Mouse (Mus musculus): ENCODE results near the gene Stox2. TPM values are rescaled to one million over a fixed set of nuclear protein-coding genes. Genes with fewer than 3 reads are reported as not detected.
"Not testable (repeated sequence)": the region's sequence is repeated elsewhere in the genome, so short reads cannot be mapped to it uniquely, and the experiment has no call there.

Stox2 gene
- total RNA-seq (2015; ENCODE audit: low replicate concordance) (not detected in 2 replicates), total RNA-seq (2017; ENCODE audit: low replicate concordance) (not detected in 2 replicates)

- ATAC-seq (replicated peaks; ENCODE audit: low FRiP score, poor library complexity, severe bottlenecking), result no peak
These were observed at the start of gene Stox2 for GRCm38 (mm10) chr8:47446312-47447046. Gene Stox2, minus strand, starts transcription at chr8:47446362.

GRCm38 (mm10) chr8:47495428-47495827 is 49.3 kb upstream of the Stox2 start:
- ATAC-seq (replicated peaks; ENCODE audit: low FRiP score, poor library complexity, severe bottlenecking), result no peak

GRCm38 (mm10) chr8:47494602-47495153 is 48.5 kb upstream of the Stox2 start:
- no peak for ATAC-seq (replicated peaks; ENCODE audit: low FRiP score, poor library complexity, severe bottlenecking)

GRCm38 (mm10) chr8:47493106-47493505 is 46.9 kb upstream of the Stox2 start:
- no peak for ATAC-seq (replicated peaks; ENCODE audit: low FRiP score, poor library complexity, severe bottlenecking)

GRCm38 (mm10) chr8:47487231-47487630 is 41.1 kb upstream of the Stox2 start:
- no peak for ATAC-seq (replicated peaks; ENCODE audit: low FRiP score, poor library complexity, severe bottlenecking)

GRCm38 (mm10) chr8:47482354-47483071 is 36.4 kb upstream of the Stox2 start:
- no peak for ATAC-seq (replicated peaks; ENCODE audit: low FRiP score, poor library complexity, severe bottlenecking)

- no peak for ATAC-seq (replicated peaks; ENCODE audit: low FRiP score, poor library complexity, severe bottlenecking)
These were observed 33.9 kb upstream of the Stox2 start for GRCm38 (mm10) chr8:47480039-47480438.

- no peak for ATAC-seq (replicated peaks; ENCODE audit: low FRiP score, poor library complexity, severe bottlenecking)
These were observed 15.5 kb upstream of the Stox2 start for GRCm38 (mm10) chr8:47461650-47462049.

- ATAC-seq (replicated peaks; ENCODE audit: low FRiP score, poor library complexity, severe bottlenecking), result no peak
These were observed 13.1 kb upstream of the Stox2 start for GRCm38 (mm10) chr8:47459216-47459749.

GRCm38 (mm10) chr8:47458591-47458990 is 12.4 kb upstream of the Stox2 start:
- ATAC-seq (replicated peaks; ENCODE audit: low FRiP score, poor library complexity, severe bottlenecking), result no peak

GRCm38 (mm10) chr8:47449211-47449610 is 3.0 kb upstream of the Stox2 start:
- not testable (repeated sequence) for ATAC-seq (replicated peaks; ENCODE audit: low FRiP score, poor library complexity, severe bottlenecking)

GRCm38 (mm10) chr8:47439271-47439670 is 6.9 kb downstream of the Stox2 start:
- no peak for ATAC-seq (replicated peaks; ENCODE audit: low FRiP score, poor library complexity, severe bottlenecking)

GRCm38 (mm10) chr8:47437976-47438375 is 8.2 kb downstream of the Stox2 start:
- ATAC-seq (replicated peaks; ENCODE audit: low FRiP score, poor library complexity, severe bottlenecking), result no peak

GRCm38 (mm10) chr8:47435861-47436260 is 10.3 kb downstream of the Stox2 start:
- ATAC-seq (replicated peaks; ENCODE audit: low FRiP score, poor library complexity, severe bottlenecking), result no peak

GRCm38 (mm10) chr8:47435412-47435811 is 10.8 kb downstream of the Stox2 start:
- no peak for ATAC-seq (replicated peaks; ENCODE audit: low FRiP score, poor library complexity, severe bottlenecking)

- ATAC-seq (replicated peaks; ENCODE audit: low FRiP score, poor library complexity, severe bottlenecking), result no peak
These were observed 14.9 kb downstream of the Stox2 start for GRCm38 (mm10) chr8:47431263-47431662.

- not testable (repeated sequence) for ATAC-seq (replicated peaks; ENCODE audit: low FRiP score, poor library complexity, severe bottlenecking)
These were observed 32.0 kb downstream of the Stox2 start for GRCm38 (mm10) chr8:47414258-47414525.

GRCm38 (mm10) chr8:47413524-47414257 is 32.5 kb downstream of the Stox2 start:
- no peak for ATAC-seq (replicated peaks; ENCODE audit: low FRiP score, poor library complexity, severe bottlenecking)

GRCm38 (mm10) chr8:47412696-47413523 is 33.3 kb downstream of the Stox2 start:
- no peak for ATAC-seq (replicated peaks; ENCODE audit: low FRiP score, poor library complexity, severe bottlenecking)
